Mouse (Mus musculus) brain, embryonic 14.5 days (tissue): ENCODE measurements around the gene Slc2a4. TPM values are rescaled to one million over a fixed set of nuclear protein-coding genes. Genes with fewer than 3 reads are reported as not detected.
"Not testable (repeated sequence)": the region's sequence is repeated elsewhere in the genome, so short reads cannot be mapped to it uniquely, and the experiment has no call there.

ENCODE experiments used
- DNase-seq: peaks from one replicate; pipeline ENCODE4 v3.0.0-alpha.2; 2011; ENCODE audit warnings: low read depth
- CTCF ChIP-seq: fragments of 200-500 bp; IDR thresholded peaks from 2 replicates; pipeline ENCODE4 v1.5.1; 2012; ENCODE audit warnings: inconsistent platforms, mild to moderate bottlenecking, moderate library complexity, borderline replicate concordance; ENCODE audit not compliant: insufficient read depth, insufficient read length; ENCODE audit errors: extremely low read depth
- POLR2A ChIP-seq: fragments of 200-500 bp; IDR thresholded peaks from 2 replicates; pipeline ENCODE4 v1.6.1; 2012; ENCODE audit warnings: mild to moderate bottlenecking, inconsistent platforms, borderline replicate concordance; ENCODE audit not compliant: poor library complexity, insufficient read depth, insufficient read length, severe bottlenecking; ENCODE audit errors: extremely low read depth
- polyA plus RNA-seq: library from polyadenylated mRNA; depleted of rRNA; stranded (reverse); fragments of >200 nt; gene quantifications from 2 replicates; pipeline ENCODE4 v1.2.3, GENCODE M21; 2012

The Slc2a4 gene
- polyA plus RNA-seq, 1 experiment: 5.2 TPM

- TF ChIP-seq POLR2A (peak; percentile 30; the same call in 1 of the 2 replicates), CTCF (no peak)
- peak; percentile 98 for DNase-seq
These were observed 12.7 kb downstream of the Slc2a4 start, which contains the start of gene Ybx2 for GRCm38 (mm10) chr11:69935137-69935879. Gene Ybx2 (plus strand): TSS chr11:69935796.

- TF ChIP-seq CTCF: no peak
- TF ChIP-seq POLR2A: no peak
- DNase-seq: no peak
These were observed 13.3 kb downstream of the Slc2a4 start for GRCm38 (mm10) chr11:69934681-69935080.

DNA sequence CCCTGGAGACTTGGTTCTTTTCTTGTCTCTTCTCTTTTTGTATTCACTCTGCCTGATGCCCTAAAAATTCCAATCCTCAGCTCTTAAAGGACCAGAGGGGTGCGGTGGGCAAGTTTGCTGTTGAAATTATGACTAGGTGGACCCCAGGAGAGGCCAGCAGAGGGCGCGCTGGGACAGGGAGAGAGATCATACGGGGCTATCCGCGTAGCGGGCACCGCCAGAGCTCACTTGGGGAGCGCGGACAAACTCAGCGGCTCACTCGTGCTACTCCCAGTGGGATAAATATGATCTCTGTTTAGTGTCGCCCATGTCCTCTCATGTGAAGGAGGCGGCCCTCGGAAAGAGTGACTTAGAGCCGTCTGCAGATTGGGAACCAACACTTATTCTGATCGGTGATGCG is 13.8 kb downstream of the Slc2a4 start:
- DNase-seq: peak; percentile 90
- TF ChIP-seq POLR2A (no peak), CTCF (peak; percentile 93)

DNA sequence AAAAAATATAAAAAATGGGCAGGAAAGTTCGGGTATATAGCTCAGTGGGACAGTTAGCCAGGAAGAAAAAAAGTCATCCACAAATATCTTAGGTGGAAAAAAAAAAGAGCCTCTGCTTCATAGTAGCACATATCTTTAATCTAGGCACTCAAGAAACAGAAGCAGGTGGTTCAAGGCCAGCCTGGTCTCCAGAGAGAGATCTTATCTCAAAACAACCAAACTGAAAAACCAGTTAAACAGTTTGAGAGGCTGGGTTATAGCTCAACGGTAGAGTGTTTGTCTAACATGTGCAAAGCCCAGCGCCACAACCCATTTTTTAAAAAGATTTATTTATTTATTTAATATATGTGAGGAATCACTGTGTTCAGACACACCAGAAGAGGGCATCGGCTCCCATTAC is 14.9 kb downstream of the Slc2a4 start:
- TF ChIP-seq CTCF (no peak), POLR2A (no peak)
- DNase-seq: no peak

DNA sequence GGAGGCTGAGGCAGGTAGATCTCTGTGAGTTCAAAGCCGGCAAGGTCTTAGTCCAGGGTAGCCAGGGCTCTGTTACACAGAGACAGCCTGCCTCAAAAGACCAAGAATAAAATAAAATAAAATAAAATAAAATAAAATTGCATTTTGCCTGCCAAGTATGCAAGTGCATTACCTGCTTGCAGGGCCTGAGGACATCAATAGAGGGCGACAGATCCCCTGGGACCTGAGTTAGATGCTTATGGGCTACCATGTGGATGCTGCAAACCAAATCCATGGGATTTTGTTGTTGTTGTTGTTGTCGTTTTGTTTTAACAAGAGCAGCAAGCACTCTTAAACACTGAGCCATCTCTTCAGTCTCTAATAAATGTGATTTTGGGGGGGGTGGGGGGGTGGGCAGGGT is 15.7 kb downstream of the Slc2a4 start:
- TF ChIP-seq CTCF (peak; percentile 24; the same call in 1 of the 2 replicates), POLR2A (no peak)
- peak; percentile 36 for DNase-seq

- TF ChIP-seq POLR2A (no peak), CTCF (no peak)
- no peak for DNase-seq
These were observed 16.2 kb downstream of the Slc2a4 start for GRCm38 (mm10) chr11:69931769-69932168.

DNA sequence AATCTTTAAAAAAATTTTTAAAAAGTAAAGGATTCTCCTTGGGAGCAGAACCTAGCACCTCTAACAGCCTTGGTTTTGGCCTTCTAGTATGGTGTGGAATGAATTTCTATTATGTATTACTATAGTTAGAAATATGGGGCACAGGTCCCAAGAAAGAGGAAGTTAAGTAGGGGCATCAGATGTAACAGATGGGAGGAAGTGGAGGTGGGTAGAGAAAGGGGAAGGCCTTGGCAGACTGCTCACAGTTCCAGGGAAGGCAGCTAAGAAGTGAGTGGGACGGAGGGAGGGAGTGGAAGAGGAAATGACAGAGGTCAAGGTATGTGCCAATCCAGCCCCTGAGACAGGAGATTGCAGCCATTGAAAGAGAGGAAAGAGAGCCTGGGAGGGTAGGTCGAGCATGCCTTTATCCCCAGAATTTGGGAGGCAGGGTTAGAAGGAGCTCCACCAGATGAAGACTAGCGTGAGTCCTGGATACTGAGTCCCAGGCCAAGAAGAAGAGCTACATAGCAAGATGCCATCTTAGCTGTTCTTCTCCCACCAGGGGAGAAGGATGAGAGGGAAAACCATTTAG is 16.9 kb downstream of the Slc2a4 start:
- no peak for DNase-seq
- TF ChIP-seq POLR2A (no peak), CTCF (no peak)

DNA sequence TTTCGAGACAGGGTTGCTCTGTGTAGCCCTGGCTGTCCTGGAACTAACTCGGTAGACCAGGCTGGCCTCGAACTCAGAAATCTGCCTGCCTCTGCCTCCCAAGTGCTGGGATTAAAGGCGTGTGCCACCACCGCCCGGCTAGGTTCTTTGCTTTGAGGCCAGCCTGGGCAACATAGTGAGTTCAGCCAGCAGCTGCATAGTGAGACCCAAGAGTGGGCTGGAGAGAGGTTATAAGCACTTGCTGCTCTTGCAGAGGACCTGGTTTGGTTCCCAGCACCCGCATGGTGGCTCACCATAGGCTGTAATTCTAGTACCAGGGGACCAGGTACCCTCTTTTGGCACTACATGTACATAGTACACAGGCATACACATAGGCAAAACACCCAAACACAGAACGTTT is 17.8 kb downstream of the Slc2a4 start:
- not testable (repeated sequence) for DNase-seq

- TF ChIP-seq CTCF (no peak), POLR2A (no peak)
- no peak for DNase-seq
These were observed 18.3 kb downstream of the Slc2a4 start for GRCm38 (mm10) chr11:69929712-69930111.

- DNase-seq: no peak
- TF ChIP-seq POLR2A: no peak
- TF ChIP-seq CTCF: no peak
These were observed 20.5 kb downstream of the Slc2a4 start for GRCm38 (mm10) chr11:69927501-69927900.

- no peak for DNase-seq
- TF ChIP-seq POLR2A (no peak), CTCF (no peak)
These were observed 25.2 kb downstream of the Slc2a4 start for GRCm38 (mm10) chr11:69922796-69923195.
